Mouse (Mus musculus): ENCODE data around the gene Letmd1. TPM values are rescaled to one million over a fixed set of nuclear protein-coding genes. Genes with fewer than 3 reads are reported as not detected.
"Not testable (repeated sequence)": the region's sequence is repeated elsewhere in the genome, so short reads cannot be mapped to it uniquely, and the experiment has no call there.

The Letmd1 gene
- 57.0 and 59.5 TPM in 2 replicates for polyA plus RNA-seq (2015; fragmentation: Nextera tagmentation; extraction: Ambion mirVana)

DNA sequence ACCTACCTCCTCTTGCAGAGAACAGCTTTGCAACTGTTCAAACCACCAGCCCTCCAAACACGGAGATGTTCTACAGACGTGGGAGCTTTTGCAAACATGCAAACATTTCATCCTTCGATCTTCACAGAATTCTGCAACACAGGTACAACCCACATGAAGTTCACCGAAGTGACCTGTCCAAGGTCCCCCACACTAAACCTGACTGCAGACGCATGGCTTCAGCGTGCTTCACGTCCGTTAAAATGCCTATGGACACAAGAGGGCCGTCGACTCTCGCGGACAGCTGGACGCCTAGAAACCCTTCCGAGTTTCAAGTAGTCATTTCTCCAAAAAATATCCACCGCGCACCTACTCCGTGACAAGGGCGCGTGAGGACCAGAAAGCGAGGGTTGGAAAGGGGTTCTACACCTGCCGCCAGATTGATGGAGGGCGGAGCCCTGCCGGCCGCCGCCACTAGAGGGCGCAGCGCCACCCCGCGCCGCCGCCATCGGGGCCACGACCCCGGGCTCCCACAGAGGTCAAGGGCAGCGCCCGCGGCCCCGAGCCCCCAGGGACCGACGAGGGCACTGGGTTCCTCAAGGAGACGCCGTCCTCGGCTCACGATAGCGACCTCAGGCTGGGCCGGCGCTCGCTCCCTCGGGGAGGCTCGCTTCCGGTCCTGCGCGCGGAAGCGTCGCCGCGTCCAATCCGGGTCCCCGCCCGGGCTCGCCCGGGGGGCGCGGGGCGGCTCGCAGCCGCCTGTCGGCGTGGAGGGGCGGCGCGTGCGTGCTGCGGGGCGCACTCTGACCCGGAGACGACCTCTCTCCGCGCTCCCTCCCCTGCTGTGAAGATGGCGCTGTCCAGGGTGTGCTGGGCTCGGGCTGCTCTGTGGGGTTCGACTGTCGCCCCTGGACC lies at the start of gene Letmd1:
Gene Letmd1 (plus strand): TSS at position 729 of the 894 bp plus-strand sequence.
- Histone ChIP-seq H3K4me2 (peak within 1 kb of the TSS; percentile 92), H3K27me3 (replicated peaks) (no peaks in the 10 kb centered on the region), H3K4me3 (peak within 1 kb of the TSS; percentile 99), H3K36me3 (replicated peaks) (peaks cover 6% of the 10 kb centered on the region; the same call in 1 of the 2 replicates), H3K4me1 (peaks cover 30% of the 10 kb centered on the region), H3K9ac (peak within 1 kb of the TSS; percentile 97), H3K9me3 (no peaks in the 10 kb centered on the region), H3K27ac (peak within 1 kb of the TSS; percentile 88)
- ATAC-seq (replicated peaks) = peak; percentile 93
- 2% methylated on average over 84 of the region's 84 CpGs for WGBS

DNA sequence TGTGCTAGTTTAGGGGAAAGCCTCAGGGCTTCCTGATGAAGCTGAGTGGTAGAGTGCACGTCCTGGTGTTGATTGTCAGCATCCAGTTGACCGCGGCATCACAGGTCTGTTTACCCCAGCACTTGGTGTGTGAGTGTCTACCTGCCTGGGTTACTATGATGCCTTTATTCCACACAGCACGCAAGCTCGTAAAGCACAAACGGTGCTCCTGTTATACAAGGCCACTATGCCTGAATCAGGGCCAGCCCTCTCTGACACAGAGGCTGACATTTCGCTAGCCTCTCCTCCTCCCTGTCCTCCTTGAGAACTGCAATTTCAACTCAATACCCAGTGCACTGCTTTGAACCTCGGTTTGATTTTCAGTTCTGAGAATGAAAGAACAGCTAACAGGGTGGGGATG lies 49.5 kb upstream of the Letmd1 start:
- peaks cover 44% of the 10 kb centered on the region for H3K4me1 ChIP-seq
- WGBS = 75% methylated on average over 8 of the region's 8 CpGs
- no peak for ATAC-seq (replicated peaks)
- H3K36me3 ChIP-seq (replicated peaks) = no peaks in the 10 kb centered on the region
- no peak overlapping the region for H3K4me2 ChIP-seq
- H3K27ac ChIP-seq = no peak overlapping the region
- H3K9ac ChIP-seq = no peak overlapping the region
- H3K4me3 ChIP-seq = no peak overlapping the region
- peaks cover 7% of the 10 kb centered on the region for H3K27me3 ChIP-seq (replicated peaks)
- no peaks in the 10 kb centered on the region for H3K9me3 ChIP-seq

DNA sequence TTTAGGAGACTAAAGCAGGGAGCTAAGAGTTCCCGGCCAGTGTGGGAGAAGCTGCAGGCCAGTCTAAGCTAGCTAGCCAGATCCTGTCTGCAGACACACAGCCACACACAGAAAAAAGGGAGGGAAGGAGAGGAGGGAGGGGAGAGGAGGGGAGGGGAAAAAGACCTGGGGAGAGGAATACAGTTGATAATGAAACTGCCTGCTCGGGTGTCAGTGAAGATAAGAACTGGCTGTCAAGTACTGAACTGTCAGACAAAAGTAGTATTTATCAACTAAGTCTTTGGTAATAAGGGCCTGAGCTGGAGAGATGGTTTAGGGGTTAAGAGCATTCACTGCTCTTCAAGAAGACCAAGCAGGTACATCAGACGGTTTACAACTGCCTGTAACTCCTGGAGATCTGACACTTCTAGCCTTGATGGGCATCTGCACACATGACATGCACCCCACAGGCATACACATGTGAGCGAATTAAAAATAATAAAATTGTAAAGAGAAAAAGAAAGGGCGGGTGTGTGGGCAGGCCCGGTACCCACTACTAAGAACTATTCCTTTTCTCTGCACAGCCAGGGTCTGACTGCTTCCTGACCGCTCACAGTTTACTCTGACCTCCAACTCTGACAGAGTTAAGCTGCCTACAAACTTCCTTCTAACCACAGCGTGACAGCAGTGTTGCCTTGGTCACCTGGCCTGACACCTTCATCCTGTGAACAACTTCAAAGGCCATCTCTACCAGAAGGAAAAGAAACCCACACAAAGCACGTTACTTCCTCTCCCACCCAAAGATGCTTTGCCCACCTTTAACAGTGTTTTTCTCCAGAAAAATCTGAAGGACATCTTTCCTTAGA lies 48.7 kb upstream of the Letmd1 start:
- Histone ChIP-seq H3K9ac (no peak overlapping the region), H3K4me1 (peaks cover 44% of the 10 kb centered on the region), H3K4me3 (no peak overlapping the region), H3K27me3 (replicated peaks) (peaks cover 14% of the 10 kb centered on the region), H3K9me3 (no peaks in the 10 kb centered on the region), H3K4me2 (no peak overlapping the region), H3K36me3 (replicated peaks) (no peaks in the 10 kb centered on the region), H3K27ac (no peak overlapping the region)
- WGBS = 67% methylated on average over 9 of the region's 9 CpGs
- ATAC-seq (replicated peaks) = no peak

DNA sequence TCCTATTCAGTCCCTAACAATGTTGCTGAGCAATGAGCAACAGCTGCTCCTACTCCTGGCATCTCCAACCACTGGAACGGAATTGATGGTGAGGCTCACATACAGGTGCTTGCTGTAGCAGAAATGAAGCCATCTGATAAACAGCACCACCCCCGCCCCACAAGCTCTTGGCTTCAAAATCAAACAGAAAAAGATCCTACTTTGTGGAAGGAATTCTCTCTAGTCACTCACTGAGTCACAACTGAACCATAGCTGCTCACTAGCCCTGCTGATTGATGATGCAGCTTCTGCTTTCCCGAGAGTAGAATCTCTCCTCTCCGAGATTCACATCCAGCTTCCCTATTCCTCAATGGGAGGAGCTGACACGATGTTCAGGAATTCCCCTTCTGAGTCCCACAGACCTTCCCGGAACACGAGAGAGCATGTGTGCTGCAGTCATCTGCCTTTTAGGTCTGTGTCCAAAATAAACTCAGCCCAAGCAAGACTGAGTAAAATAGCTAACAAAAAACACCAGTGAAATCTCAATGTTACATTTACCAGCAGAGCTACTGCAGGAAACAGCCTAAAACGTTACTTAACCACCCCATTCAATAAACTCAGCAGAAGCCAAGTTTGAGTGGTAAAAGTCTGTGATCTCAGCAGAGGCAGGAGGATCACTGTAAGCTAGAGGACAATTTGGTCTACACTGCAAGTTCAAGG lies 47.6 kb upstream of the Letmd1 start:
- no peak for ATAC-seq (replicated peaks)
- Histone ChIP-seq H3K9ac (peak overlapping the region; percentile 86; the same call in 1 of the 2 replicates), H3K27me3 (replicated peaks) (peaks cover 23% of the 10 kb centered on the region), H3K9me3 (no peaks in the 10 kb centered on the region), H3K4me1 (peaks cover 44% of the 10 kb centered on the region), H3K27ac (no peak overlapping the region), H3K4me2 (peak overlapping the region; percentile 94), H3K36me3 (replicated peaks) (no peaks in the 10 kb centered on the region), H3K4me3 (peak overlapping the region; percentile 97)
- 56% methylated on average over 8 of the region's 8 CpGs for WGBS

DNA sequence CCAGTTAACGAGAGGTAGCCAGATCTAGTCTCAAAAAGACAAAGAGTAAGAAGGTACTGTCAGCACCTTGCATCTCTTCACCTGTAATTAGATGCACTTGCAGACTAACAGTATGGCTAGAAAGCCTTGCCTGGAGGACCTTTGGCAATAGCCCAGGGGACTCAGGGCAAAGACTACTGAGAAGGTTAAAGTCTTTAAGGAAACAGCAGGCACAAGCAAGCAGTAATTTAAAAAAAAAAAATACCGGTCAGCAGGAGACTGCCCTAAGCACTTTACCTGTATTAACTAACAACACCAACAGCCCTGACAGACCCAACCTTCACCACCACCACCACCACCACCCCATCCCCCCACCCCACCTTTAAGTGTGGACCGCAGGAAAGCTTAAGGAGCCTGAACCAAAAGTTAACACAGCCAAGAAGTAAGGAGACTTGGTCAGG lies 47.0 kb upstream of the Letmd1 start, which contains the start of gene Gm5475:
Gene Gm5475 (plus strand): TSS at position 390 of the 440 bp plus-strand sequence.
- 27% methylated on average over 3 of the region's 3 CpGs for WGBS
- H3K9me3 ChIP-seq; H3K36me3 ChIP-seq (replicated peaks); ATAC-seq (replicated peaks): not testable (repeated sequence)
- H3K9ac ChIP-seq = peak within 1 kb of the TSS; percentile 86
- H3K4me1 ChIP-seq = peaks cover 44% of the 10 kb centered on the region
- peak within 1 kb of the TSS; percentile 94 for H3K4me2 ChIP-seq
- peak within 1 kb of the TSS; percentile 97 for H3K4me3 ChIP-seq
- H3K27ac ChIP-seq = peak within 1 kb of the TSS; percentile 55
- H3K27me3 ChIP-seq (replicated peaks) = peaks cover 27% of the 10 kb centered on the region

DNA sequence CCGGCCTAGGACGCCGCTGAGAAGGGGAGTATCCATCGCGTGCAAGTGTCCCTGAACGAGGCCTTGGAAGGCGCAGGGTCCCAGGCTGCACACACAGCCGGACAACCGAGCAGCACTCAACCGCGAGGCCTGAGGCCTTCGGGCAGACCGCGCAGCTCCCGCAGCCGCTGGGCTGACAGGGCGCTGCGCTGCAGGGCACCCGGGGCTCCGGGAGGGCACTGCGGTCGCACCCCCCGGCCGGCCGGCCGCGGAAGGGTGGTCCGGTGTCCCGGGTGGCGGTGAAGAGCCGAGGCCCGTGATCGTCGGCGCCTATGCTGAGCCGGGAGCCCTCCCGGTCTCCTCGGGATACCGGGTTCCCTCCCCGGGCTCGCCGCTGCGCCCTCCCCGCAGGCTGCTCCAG lies 46.3 kb upstream of the Letmd1 start:
- Histone ChIP-seq H3K4me1 (peaks cover 44% of the 10 kb centered on the region), H3K27me3 (replicated peaks) (peaks cover 27% of the 10 kb centered on the region), H3K9ac (peak overlapping the region; percentile 86), H3K9me3 (no peaks in the 10 kb centered on the region), H3K4me3 (peak overlapping the region; percentile 97), H3K4me2 (peak overlapping the region; percentile 94), H3K27ac (peak overlapping the region; percentile 55), H3K36me3 (replicated peaks) (no peaks in the 10 kb centered on the region)
- WGBS = under 1% methylated on average over 44 of the region's 44 CpGs
- peak; percentile 77 for ATAC-seq (replicated peaks)

DNA sequence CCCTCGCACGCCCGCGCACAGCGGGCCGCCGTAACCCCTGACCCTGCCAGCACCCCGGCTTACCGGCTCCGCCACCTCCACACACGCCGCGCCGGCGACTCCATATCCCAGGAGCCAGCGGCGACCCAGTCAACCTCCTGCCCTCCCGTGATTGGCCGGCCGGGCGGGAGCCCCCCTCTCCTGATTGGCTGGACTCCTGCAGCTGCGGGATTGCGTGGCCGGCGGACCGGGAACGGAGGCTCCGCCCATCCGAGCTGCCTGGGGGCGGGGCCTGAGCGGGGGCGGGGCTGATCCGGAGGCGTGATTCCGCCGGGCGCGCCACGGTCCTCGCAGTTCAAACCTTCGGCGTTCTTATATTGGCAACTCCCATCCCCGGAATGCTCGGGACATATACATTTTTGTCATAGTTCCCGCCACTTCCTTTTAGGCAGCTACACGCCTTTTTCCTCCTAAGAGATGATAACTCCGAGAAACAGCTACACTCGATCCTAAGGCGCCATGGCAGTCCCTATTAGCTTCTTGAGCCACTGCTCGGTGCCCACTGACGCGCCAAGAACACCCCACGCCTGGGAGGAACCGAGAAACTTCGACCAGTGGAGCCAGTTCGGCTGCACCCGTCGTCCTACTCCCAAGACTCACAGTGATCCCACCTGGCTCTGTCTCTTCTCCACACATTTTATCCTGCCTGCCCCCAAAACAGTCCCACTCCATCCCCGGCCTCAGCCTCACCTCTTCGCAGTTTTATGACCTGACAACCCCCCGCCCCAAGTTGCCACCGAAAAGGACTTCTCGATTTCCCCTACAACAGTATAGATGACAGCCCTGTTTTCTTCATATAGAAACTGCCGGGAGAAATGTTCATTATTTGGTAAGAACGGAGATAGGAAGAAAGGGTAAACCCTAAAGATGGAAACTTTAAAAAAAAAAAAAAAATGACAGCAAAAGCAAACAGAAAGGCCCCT lies 45.6 kb upstream of the Letmd1 start:
- 1% methylated on average over 65 of the region's 65 CpGs for WGBS
- Histone ChIP-seq H3K36me3 (replicated peaks) (no peaks in the 10 kb centered on the region), H3K9me3 (no peaks in the 10 kb centered on the region), H3K27me3 (replicated peaks) (peaks cover 27% of the 10 kb centered on the region), H3K4me2 (peak overlapping the region; percentile 94), H3K4me1 (peaks cover 44% of the 10 kb centered on the region), H3K9ac (peak overlapping the region; percentile 86), H3K4me3 (peak overlapping the region; percentile 97), H3K27ac (peak overlapping the region; percentile 55)
- ATAC-seq (replicated peaks) = peak; percentile 97

DNA sequence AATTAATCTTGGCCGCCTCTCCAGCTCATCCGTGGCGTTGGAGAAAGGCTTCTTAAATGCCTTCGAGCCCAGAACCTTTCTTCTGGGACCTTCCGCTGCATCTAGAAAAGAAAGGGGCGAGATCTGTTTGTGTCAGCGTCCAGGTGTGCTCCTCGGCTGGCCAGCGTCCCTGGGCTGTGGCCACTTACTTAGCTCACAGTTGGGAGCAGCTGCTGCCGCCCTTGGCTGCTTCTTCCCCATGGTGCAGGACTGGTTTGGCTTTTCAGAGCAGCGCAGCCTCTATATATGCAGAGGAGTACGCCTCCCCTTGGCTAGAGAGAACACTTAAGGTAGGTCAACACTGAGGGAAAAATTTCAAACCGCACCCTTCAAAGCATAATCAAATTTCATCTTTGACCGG lies 44.9 kb upstream of the Letmd1 start:
- ATAC-seq (replicated peaks) = no peak
- peak overlapping the region; percentile 94 for H3K4me2 ChIP-seq
- peak overlapping the region; percentile 46; the same call in 1 of the 2 replicates for H3K9ac ChIP-seq
- H3K4me3 ChIP-seq = peak overlapping the region; percentile 97
- no peaks in the 10 kb centered on the region for H3K36me3 ChIP-seq (replicated peaks)
- H3K9me3 ChIP-seq = no peaks in the 10 kb centered on the region
- peaks cover 44% of the 10 kb centered on the region for H3K4me1 ChIP-seq
- WGBS = 3% methylated on average over 14 of the region's 14 CpGs
- H3K27ac ChIP-seq = no peak overlapping the region
- peaks cover 27% of the 10 kb centered on the region for H3K27me3 ChIP-seq (replicated peaks)

DNA sequence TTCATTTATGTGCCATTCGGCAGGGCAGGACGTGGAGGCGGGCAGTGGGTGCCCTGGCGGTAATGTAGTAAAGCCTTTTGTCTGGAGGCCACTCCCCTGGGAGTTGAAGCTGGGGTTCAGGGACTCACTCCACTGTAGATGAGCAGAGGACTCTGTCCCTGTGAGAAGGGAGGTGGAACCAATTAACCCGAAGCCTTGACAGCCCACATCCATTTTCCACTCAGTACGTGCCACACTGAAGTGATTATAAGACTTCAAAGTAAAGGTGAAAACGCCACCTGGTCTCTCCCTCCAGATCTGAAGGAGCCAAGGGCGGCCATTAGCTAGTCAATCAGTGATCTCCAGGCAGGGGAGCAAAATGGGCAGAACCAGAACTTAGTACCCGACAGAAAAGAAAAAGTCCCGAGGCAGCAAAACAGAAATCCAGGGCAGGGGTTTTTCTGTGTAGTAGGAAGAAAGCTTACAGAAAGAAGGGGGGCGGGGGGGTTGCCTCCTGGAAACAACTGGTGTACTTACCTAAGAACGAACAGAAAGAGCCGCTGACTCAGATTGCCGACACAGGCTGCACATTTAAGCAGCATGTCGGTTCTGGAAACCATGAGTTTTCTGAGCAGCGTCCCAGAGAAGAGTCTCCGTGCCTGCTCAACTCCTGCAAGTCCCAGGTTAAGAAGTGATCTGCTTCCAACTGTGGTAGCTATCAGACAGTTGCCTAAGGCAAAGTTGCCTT lies 44.3 kb upstream of the Letmd1 start, which contains the start of gene Slc11a2:
Gene Slc11a2 (minus strand): TSS at position 677 of the 727 bp plus-strand sequence.
- Histone ChIP-seq H3K9me3 (no peaks in the 10 kb centered on the region), H3K27me3 (replicated peaks) (peaks cover 27% of the 10 kb centered on the region), H3K4me3 (peak within 1 kb of the TSS; percentile 97), H3K36me3 (replicated peaks) (no peaks in the 10 kb centered on the region), H3K4me1 (peaks cover 38% of the 10 kb centered on the region), H3K9ac (0 out of 2 replicates have a peak within 1 kb of the TSS, but pooled peaks have one; percentile 46), H3K4me2 (peak within 1 kb of the TSS; percentile 94), H3K27ac (no peak within 1 kb of the TSS)
- WGBS = 31% methylated on average over 17 of the region's 17 CpGs
- ATAC-seq (replicated peaks) = no peak

DNA sequence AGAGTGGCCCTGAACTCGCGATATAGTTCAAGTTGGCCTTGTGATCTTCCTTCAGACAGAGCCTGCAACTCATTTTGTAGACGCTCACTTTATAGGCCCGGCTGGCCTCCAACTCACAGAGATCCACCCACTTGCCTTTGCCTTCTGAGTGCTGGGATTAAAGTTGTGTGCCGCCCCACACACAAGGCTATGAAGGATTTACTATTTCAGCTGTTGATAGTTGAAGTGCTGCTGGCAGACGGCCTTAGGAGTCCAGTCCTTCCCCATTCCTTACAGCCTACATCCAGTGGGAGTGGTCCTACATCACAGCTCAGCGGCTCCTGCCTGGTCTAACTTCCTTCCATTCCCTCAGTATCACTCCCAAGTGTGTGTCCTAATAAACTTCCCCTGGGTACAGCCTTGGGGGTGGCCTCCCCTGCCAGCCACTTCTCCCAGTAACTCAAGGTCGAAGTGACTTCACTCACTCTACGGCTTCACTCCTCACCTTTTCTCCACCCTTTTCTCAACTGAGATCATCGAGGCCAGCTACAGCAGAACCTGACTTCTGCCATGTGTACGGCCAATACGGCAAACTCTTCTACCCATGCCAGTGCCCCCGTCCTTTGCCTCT lies 40.4 kb upstream of the Letmd1 start:
- 84% methylated on average over 13 of the region's 13 CpGs for WGBS
- H3K27me3 ChIP-seq (replicated peaks) = peaks cover 27% of the 10 kb centered on the region
- ATAC-seq (replicated peaks) = no peak

More for the DNA sequence above, 40.4 kb upstream of the Letmd1 start:
- Histone ChIP-seq H3K4me2 (no peak overlapping the region), H3K9ac (no peak overlapping the region), H3K4me1 (peaks cover 9% of the 10 kb centered on the region), H3K36me3 (replicated peaks) (no peaks in the 10 kb centered on the region), H3K9me3 (no peaks in the 10 kb centered on the region), H3K4me3 (no peak overlapping the region), H3K27ac (no peak overlapping the region)
